Mouse (Mus musculus) MEL (cell line): Measurements from ENCODE around the gene Cldn5. TPM values are rescaled to one million over a fixed set of nuclear protein-coding genes. Genes with fewer than 3 reads are reported as not detected.
A peak's percentile ranks its signal among the peaks of the same experiment; 100 is the strongest.

ENCODE experiments used
- DNase-seq: peaks from one replicate; pipeline ENCODE4 v3.0.0; 2011; ENCODE audit warnings: low read depth, low spot score
- H3K27ac ChIP-seq: 2 replicates; pipeline ENCODE4 v1.5.1; 2012; ENCODE audit warnings: low read depth, mild to moderate bottlenecking, control low read depth, low read length, moderate library complexity; ENCODE audit not compliant: control insufficient read depth
- H3K27me3 ChIP-seq, 2 experiments: fragments of 150-350 bp in 1 of 2; sonication (generic) in 1 of 2; 2 replicates each; pipeline ENCODE4 v1.6.1; 2012; ENCODE audit warnings: low read length in 2 of 2, mild to moderate bottlenecking in 2 of 2, improper control_type of control experiment in 1 of 2, moderate library complexity in 1 of 2; ENCODE audit not compliant: insufficient read depth in 2 of 2, control insufficient read depth in 1 of 2
- H3K36me3 ChIP-seq, 2 experiments: 2 replicates each; pipeline ENCODE4 v1.6.1; 2012 to 2014; ENCODE audit warnings: low read length in 2 of 2, improper control_type of control experiment in 1 of 2, inconsistent platforms in 1 of 2, mild to moderate bottlenecking in 1 of 2; ENCODE audit not compliant: insufficient read depth in 2 of 2, control insufficient read depth in 1 of 2
- H3K4me1 ChIP-seq, 2 experiments: fragments of 150-350 bp in 1 of 2; sonication (generic) in 1 of 2; 2 replicates each; pipeline ENCODE4 v1.6.1; 2012; ENCODE audit warnings: low read length in 2 of 2, improper control_type of control experiment in 1 of 2, mild to moderate bottlenecking in 1 of 2; ENCODE audit not compliant: insufficient read depth in 2 of 2, control insufficient read depth in 1 of 2
- H3K4me3 ChIP-seq, 2 experiments: fragments of 150-350 bp in 1 of 2; sonication (generic) in 1 of 2; 2 replicates each; pipeline ENCODE4 v1.5.1; 2012; ENCODE audit warnings: low read depth in 2 of 2, low read length in 2 of 2, mild to moderate bottlenecking in 2 of 2, moderate library complexity in 2 of 2, control low read depth in 1 of 2, improper control_type of control experiment in 1 of 2; ENCODE audit not compliant: control insufficient read depth in 1 of 2, insufficient read depth in 1 of 2
- H3K79me2 ChIP-seq: 2 replicates; pipeline ENCODE4 v1.6.1; 2012; ENCODE audit warnings: mild to moderate bottlenecking, low read length, moderate library complexity; ENCODE audit not compliant: control insufficient read depth, poor library complexity, insufficient read depth
- H3K9ac ChIP-seq: 2 replicates; pipeline ENCODE4 v1.6.1; 2012; ENCODE audit warnings: low read depth, mild to moderate bottlenecking, control low read depth, low read length, moderate library complexity; ENCODE audit not compliant: control insufficient read depth, poor library complexity, severe bottlenecking
- H3K9me3 ChIP-seq: fragments of 150-350 bp; sonication (generic); replicated peaks from 2 replicates; pipeline ENCODE4 v1.6.1; 2012; ENCODE audit warnings: mild to moderate bottlenecking, low read length, improper control_type of control experiment, moderate library complexity; ENCODE audit not compliant: insufficient read depth
- CHD2 ChIP-seq: IDR thresholded peaks from 2 replicates; pipeline ENCODE4 v1.6.1; 2011; ENCODE audit warnings: low read length, improper control_type of control experiment
- CTCF ChIP-seq, 3 experiments: IDR thresholded peaks in 2 of 3; conservative IDR thresholded peaks in 1 of 3; 2 replicates each; pipeline ENCODE4 v1.5.1; 2011 to 2012; ENCODE audit warnings: low read length in 3 of 3, low read depth in 2 of 3, mild to moderate bottlenecking in 2 of 3, improper control_type of control experiment in 1 of 3, inconsistent platforms in 1 of 3, mixed read lengths in 1 of 3, moderate library complexity in 1 of 3; ENCODE audit not compliant: control insufficient read depth in 1 of 3, insufficient read depth in 1 of 3, poor library complexity in 1 of 3, severe bottlenecking in 1 of 3
- E2F4 ChIP-seq: IDR thresholded peaks from 2 replicates; pipeline ENCODE4 v1.6.1; 2011; ENCODE audit warnings: low read depth, low read length, improper control_type of control experiment, borderline replicate concordance
- ELF1 ChIP-seq: IDR thresholded peaks from 2 replicates; pipeline ENCODE4 v1.6.1; 2014; ENCODE audit warnings: low read depth, mild to moderate bottlenecking, inconsistent platforms, low read length, improper control_type of control experiment, moderate library complexity
- EP300 ChIP-seq, 2 experiments: IDR thresholded peaks; 2 replicates each; pipeline ENCODE4 v1.6.1; 2011; ENCODE audit warnings: improper control_type of control experiment in 2 of 2, low read length in 2 of 2, low read depth in 1 of 2, mild to moderate bottlenecking in 1 of 2
- GABPA ChIP-seq: IDR thresholded peaks from 2 replicates; pipeline ENCODE4 v1.6.1; 2012; ENCODE audit warnings: low read depth, mild to moderate bottlenecking, inconsistent platforms, low read length, improper control_type of control experiment, moderate library complexity
- GATA1 ChIP-seq: IDR thresholded peaks from 2 replicates; pipeline ENCODE4 v1.6.1; 2011; ENCODE audit warnings: low read depth, low read length, improper control_type of control experiment
- JUND ChIP-seq: IDR thresholded peaks from 2 replicates; pipeline ENCODE4 v1.6.1; 2011; ENCODE audit warnings: low read depth, mild to moderate bottlenecking, improper control_type of control experiment, low read length
- MAX ChIP-seq: IDR thresholded peaks from 2 replicates; pipeline ENCODE4 v1.6.1; 2011; ENCODE audit warnings: low read length, improper control_type of control experiment
- MAZ ChIP-seq: IDR thresholded peaks from 2 replicates; pipeline ENCODE4 v1.6.1; 2012; ENCODE audit warnings: low read depth, mild to moderate bottlenecking, inconsistent platforms, low read length, improper control_type of control experiment
- MEF2A ChIP-seq: IDR thresholded peaks from 2 replicates; pipeline ENCODE4 v1.6.1; 2014; ENCODE audit warnings: low read depth, mild to moderate bottlenecking, inconsistent platforms, low read length, improper control_type of control experiment; ENCODE audit not compliant: poor library complexity, insufficient replicate concordance, severe bottlenecking; ENCODE audit errors: extremely low read depth
- MXI1 ChIP-seq: IDR thresholded peaks from 2 replicates; pipeline ENCODE4 v1.6.1; 2011; ENCODE audit warnings: mild to moderate bottlenecking, low read depth, low read length, improper control_type of control experiment
- MYC ChIP-seq: IDR thresholded peaks from 2 replicates; pipeline ENCODE4 v1.6.1; 2011; ENCODE audit warnings: low read depth, mild to moderate bottlenecking, low read length, improper control_type of control experiment, moderate library complexity
- NELFE ChIP-seq: IDR thresholded peaks from 2 replicates; pipeline ENCODE4 v1.6.1; 2011; ENCODE audit warnings: low read depth, low read length, improper control_type of control experiment
- NRF1 ChIP-seq: IDR thresholded peaks from 2 replicates; pipeline ENCODE4 v1.6.1; 2014; ENCODE audit warnings: low read depth, mild to moderate bottlenecking, inconsistent platforms, low read length, improper control_type of control experiment, moderate library complexity; ENCODE audit not compliant: poor library complexity, insufficient read depth, severe bottlenecking
- POLR2A ChIP-seq, 2 experiments: IDR thresholded peaks; 2 replicates each; pipeline ENCODE4 v1.6.1; 2011 to 2012; ENCODE audit warnings: low read length in 2 of 2, mild to moderate bottlenecking in 2 of 2, control low read depth in 1 of 2, improper control_type of control experiment in 1 of 2, low read depth in 1 of 2, moderate library complexity in 1 of 2; ENCODE audit not compliant: control insufficient read depth in 1 of 2, insufficient read depth in 1 of 2, poor library complexity in 1 of 2
- RCOR1 ChIP-seq: IDR thresholded peaks from 2 replicates; pipeline ENCODE4 v1.6.1; 2012; ENCODE audit warnings: low read depth, mild to moderate bottlenecking, inconsistent platforms, low read length, improper control_type of control experiment
- SIN3A ChIP-seq: IDR thresholded peaks from 2 replicates; pipeline ENCODE4 v1.6.1; 2012; ENCODE audit warnings: low read length, improper control_type of control experiment, inconsistent platforms
- TAL1 ChIP-seq: IDR thresholded peaks from 2 replicates; pipeline ENCODE4 v1.6.1; 2012; ENCODE audit warnings: mild to moderate bottlenecking, inconsistent platforms, low read length, moderate library complexity, mixed read lengths
- USF1 ChIP-seq: IDR thresholded peaks from 2 replicates; pipeline ENCODE4 v1.6.1; 2014; ENCODE audit warnings: low read depth, mild to moderate bottlenecking, inconsistent platforms, low read length, improper control_type of control experiment, moderate library complexity
- ZC3H11A ChIP-seq: IDR thresholded peaks from 2 replicates; pipeline ENCODE4 v1.6.1; 2012; ENCODE audit warnings: low read depth, mild to moderate bottlenecking, inconsistent platforms, low read length, improper control_type of control experiment
- ZMIZ1 ChIP-seq: IDR thresholded peaks from 2 replicates; pipeline ENCODE4 v1.6.1; 2012; ENCODE audit warnings: low read depth, mild to moderate bottlenecking, inconsistent platforms, low read length, improper control_type of control experiment, moderate library complexity
- ZNF384 ChIP-seq: IDR thresholded peaks from 2 replicates; pipeline ENCODE4 v1.6.1; 2012; ENCODE audit warnings: low read depth, mild to moderate bottlenecking, inconsistent platforms, low read length, improper control_type of control experiment
- polyA plus RNA-seq, 2 experiments: library from polyadenylated mRNA; stranded (reverse) in 1 of 2; unstranded in 1 of 2; fragments of >175 nt in 1 of 2; fragments of >200 nt in 1 of 2; gene quantifications; 2 replicates each; pipeline versions ENCODE4 v1.2.1 to v1.2.4; 2012; ENCODE audit warnings: low replicate concordance in 2 of 2, low read depth in 1 of 2; ENCODE audit not compliant: insufficient read length in 2 of 2, insufficient read depth in 1 of 2, missing spikeins in 1 of 2
- total RNA-seq: library from RNA; depleted of rRNA; stranded (reverse); fragments of 300-350 nt; gene quantifications from 2 replicates; pipeline ENCODE4 v1.2.3, GENCODE M21; 2012

The Cldn5 gene
- total and polyA plus RNA-seq, 3 experiments = not detected

DNA sequence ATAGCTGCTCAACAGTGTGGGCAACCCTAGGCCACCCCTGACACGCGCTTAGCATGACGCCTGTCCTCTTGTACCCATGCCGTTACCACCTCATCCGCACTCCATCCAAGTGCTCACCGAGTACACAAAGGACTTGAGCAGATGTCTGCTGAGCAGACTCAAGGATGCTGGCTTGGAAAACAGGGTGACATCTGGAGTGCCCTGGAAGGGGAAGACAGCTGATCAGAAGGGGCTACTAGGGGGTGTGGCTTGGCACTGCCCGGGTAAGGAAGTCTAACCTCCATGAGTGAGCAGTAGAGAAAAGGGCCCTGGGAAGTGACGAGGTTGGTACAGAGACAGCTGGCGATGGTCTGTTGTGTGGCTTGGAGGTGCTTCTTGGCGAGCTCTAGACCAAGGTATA is 10.0 kb downstream of the Cldn5 start:
- Histone ChIP-seq H3K4me3 (no peak overlapping the region), H3K9ac (no peak overlapping the region), H3K36me3 (peaks cover 5 to 10% of the 10 kb centered on the region in 2 experiments), H3K9me3 (no peaks in the 10 kb centered on the region), H3K27me3 (no peaks in the 10 kb centered on the region), H3K4me1 (peaks cover 0 to 9% of the 10 kb centered on the region in 2 experiments; a peak in 2 of 4 replicates), H3K27ac (no peak overlapping the region), H3K79me2 (no peaks in the 10 kb centered on the region)
- TF ChIP-seq CHD2 = no peak
- no peak for TF ChIP-seq ZNF384
- no peak for TF ChIP-seq GATA1
- no peak for DNase-seq

DNA sequence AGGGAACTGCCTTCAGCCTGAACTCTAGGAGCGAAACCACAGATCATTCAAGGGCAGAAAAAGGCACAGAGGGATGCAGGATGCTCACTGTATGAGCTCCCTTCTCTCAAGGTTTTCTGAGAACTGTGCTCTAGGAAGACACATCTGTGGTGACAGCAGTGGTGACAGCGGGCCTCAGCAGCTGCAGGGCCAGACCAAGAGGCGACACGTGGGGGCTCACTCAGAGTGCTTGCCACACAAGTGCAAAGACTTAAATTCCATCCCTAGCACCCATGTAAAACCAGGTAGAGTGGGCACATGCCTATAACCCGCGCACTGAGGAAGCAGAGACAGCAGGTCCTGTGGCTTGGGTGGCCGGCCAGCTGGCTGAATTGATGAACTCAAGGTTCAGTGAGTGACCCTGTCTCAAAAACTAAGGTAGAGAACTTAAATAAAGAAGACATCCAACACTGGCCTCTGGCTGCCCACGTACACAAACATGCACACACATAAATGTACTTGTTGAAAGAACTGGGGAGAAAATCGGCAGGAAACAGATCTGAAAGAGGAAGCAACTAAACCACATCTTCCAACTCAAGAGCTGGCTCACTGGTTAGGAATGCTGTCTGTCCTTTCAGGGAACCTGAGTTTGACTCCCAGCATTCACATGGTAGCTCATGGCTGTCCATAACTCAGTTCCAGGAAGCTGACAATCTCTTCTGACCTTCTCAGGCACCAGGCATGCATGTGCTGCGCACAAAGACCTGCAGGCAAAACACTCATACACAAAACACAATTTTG is 12.2 kb downstream of the Cldn5 start:
- Histone ChIP-seq H3K9me3 (no peaks in the 10 kb centered on the region), H3K4me3 (no peak overlapping the region), H3K36me3 (peaks cover 6 to 10% of the 10 kb centered on the region in 2 experiments; a peak in 3 of 4 replicates), H3K79me2 (no peaks in the 10 kb centered on the region), H3K4me1 (peaks cover 0 to 9% of the 10 kb centered on the region in 2 experiments; a peak in 2 of 4 replicates), H3K27ac (no peak overlapping the region), H3K27me3 (no peaks in the 10 kb centered on the region), H3K9ac (no peak overlapping the region)
- peak; percentile 54 for DNase-seq
- TF ChIP-seq JUND = no peak
- TF ChIP-seq TAL1 = 0 out of 2 replicates have a peak, but pooled peaks have one; percentile 5
- TF ChIP-seq RCOR1 = 0 out of 2 replicates have a peak, but pooled peaks have one; percentile 26
- TF ChIP-seq EP300 (IDR thresholded peaks at IDR 0.05; ENCODE audit: low read depth in 1 of 2, low read length in 2 of 2) = peak; percentile 30 to 48; a peak in 1 of 4 replicates
- no peak for TF ChIP-seq ZC3H11A

DNA sequence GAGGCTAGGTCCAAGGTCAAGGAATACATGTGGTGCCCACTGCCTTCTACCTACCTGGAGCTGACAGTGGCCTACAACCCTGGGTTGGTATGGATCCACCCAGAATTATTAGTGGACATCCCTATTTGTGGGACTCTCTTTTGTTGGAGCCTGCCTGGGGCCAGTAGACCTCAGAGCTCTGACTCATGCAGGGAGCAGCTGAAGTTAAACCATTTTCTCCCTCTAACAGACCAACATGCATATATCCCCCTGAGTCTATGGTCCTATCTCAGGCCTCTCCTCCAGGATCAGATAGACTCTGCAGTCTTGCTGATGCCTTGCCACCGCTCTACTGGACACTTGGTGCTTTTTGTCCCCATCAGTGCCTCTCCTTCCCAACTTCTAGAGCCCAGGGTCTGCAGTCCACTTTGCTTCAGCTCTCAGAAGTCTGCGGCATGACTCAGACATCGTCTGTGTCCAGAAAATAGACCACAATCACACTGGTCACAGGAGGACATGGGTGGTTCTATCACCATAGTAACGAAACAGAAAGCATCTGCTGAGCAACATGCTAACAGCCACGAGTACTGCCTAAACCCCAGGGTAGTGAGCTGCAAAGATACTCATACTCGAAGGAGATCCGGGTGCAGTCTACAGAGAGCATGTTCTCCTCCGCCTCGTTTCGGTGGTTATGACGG is 18.7 kb downstream of the Cldn5 start:
- TF ChIP-seq ZNF384 (no peak), ELF1 (no peak), GATA1 (no peak), CHD2 (no peak), NRF1 (no peak), MEF2A (no peak), MYC (no peak), EP300 (IDR thresholded peaks at IDR 0.05; ENCODE audit: low read depth in 1 of 2, low read length in 2 of 2) (no peak), JUND (no peak), MAX (no peak), MAZ (no peak), ZMIZ1 (no peak), MXI1 (no peak), SIN3A (no peak), NELFE (no peak), E2F4 (no peak), CTCF (IDR thresholded peaks at IDR 0.05 in 2 of 3, conservative IDR thresholded peaks at IDR 0.05 in 1 of 3; ENCODE audit: control insufficient read depth in 1 of 3, insufficient read depth in 1 of 3, low read depth in 2 of 3, low read length in 3 of 3, poor library complexity in 1 of 3, severe bottlenecking in 1 of 3) (no peak), GABPA (no peak), USF1 (no peak), POLR2A (IDR thresholded peaks at IDR 0.05; ENCODE audit: control insufficient read depth in 1 of 2, insufficient read depth in 1 of 2, low read depth in 1 of 2, low read length in 2 of 2, poor library complexity in 1 of 2) (no peak)
- TF ChIP-seq, all 39 proteins: peak for 0
- no peaks in the 10 kb centered on the region for H3K27me3 ChIP-seq
- H3K79me2 ChIP-seq = no peaks in the 10 kb centered on the region
- H3K27ac ChIP-seq = no peak overlapping the region
- DNase-seq = no peak
- H3K36me3 ChIP-seq = peaks cover 0 to 11% of the 10 kb centered on the region in 2 experiments; a peak in 2 of 4 replicates
- H3K4me3 ChIP-seq = no peak overlapping the region
- no peaks in the 10 kb centered on the region for H3K4me1 ChIP-seq
- no peak overlapping the region for H3K9ac ChIP-seq
- H3K9me3 ChIP-seq = no peaks in the 10 kb centered on the region
